Mouse (Mus musculus) CH12.LX (cell line): ENCODE measurements around the gene Cnr2.

Experiments used
- BHLHE40 ChIP-seq: IDR thresholded peaks from 2 replicates; pipeline ENCODE4 v1.6.1; 2011; ENCODE audit warnings: mild to moderate bottlenecking, low read depth, low read length, improper control_type of control experiment
- CTCF ChIP-seq, 2 experiments: IDR thresholded peaks in 1 of 2; conservative IDR thresholded peaks in 1 of 2; 2 replicates each; pipeline ENCODE4 v1.5.1; 2011 to 2012; ENCODE audit warnings: low read depth in 2 of 2, low read length in 2 of 2, improper control_type of control experiment in 1 of 2, inconsistent platforms in 1 of 2, mild to moderate bottlenecking in 1 of 2, moderate library complexity in 1 of 2
- EP300 ChIP-seq: IDR thresholded peaks from 2 replicates; pipeline ENCODE4 v1.6.1; 2011; ENCODE audit warnings: low read length, improper control_type of control experiment
- MAZ ChIP-seq: IDR thresholded peaks from 2 replicates; pipeline ENCODE4 v1.6.1; 2012; ENCODE audit warnings: low read depth, mild to moderate bottlenecking, inconsistent platforms, low read length, improper control_type of control experiment, moderate library complexity
- NELFE ChIP-seq: IDR thresholded peaks from 2 replicates; pipeline ENCODE4 v1.6.1; 2011; ENCODE audit warnings: low read depth, low read length, improper control_type of control experiment
- POLR2A ChIP-seq: IDR thresholded peaks from 2 replicates; pipeline ENCODE4 v1.6.1; 2011; ENCODE audit warnings: low read depth, mild to moderate bottlenecking, improper control_type of control experiment, low read length
- UBTF ChIP-seq: IDR thresholded peaks from 2 replicates; pipeline ENCODE4 v1.6.1; 2012; ENCODE audit warnings: low read depth, mild to moderate bottlenecking, inconsistent platforms, low read length, improper control_type of control experiment, moderate library complexity
- ZKSCAN1 ChIP-seq: IDR thresholded peaks from 2 replicates; pipeline ENCODE4 v1.6.1; 2012; ENCODE audit warnings: low read depth, inconsistent platforms, low read length, improper control_type of control experiment, borderline replicate concordance

DNA sequence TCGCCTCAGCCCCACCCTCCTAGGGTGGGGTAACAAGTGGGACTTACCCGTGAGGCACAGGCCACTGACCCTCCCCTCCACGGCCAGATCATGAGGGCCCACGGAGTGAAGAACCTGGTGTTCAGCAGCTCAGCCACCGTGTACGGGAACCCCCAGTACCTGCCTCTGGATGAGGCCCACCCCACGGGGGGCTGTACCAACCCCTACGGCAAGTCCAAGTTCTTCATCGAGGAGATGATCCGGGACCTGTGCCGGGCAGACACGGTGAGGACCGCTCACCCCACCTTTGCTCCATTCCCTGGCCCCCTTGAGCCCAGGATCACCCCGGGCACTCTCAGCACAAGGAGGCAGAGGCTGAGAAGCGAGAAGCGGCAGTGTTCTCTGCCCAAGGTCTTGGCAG lies 71.1 kb downstream of the Cnr2 start:
- no peak for TF ChIP-seq POLR2A
- TF ChIP-seq CTCF (conservative IDR thresholded peaks at IDR 0.05 in 1 of 2, IDR thresholded peaks at IDR 0.05 in 1 of 2; ENCODE audit: low read depth in 2 of 2, low read length in 2 of 2) = no peak
- no peak for TF ChIP-seq BHLHE40
- no peak for TF ChIP-seq MAZ
- TF ChIP-seq ZKSCAN1 = no peak
- TF ChIP-seq NELFE = no peak
- TF ChIP-seq EP300 = no peak
- no peak for TF ChIP-seq UBTF
